In the genomic region with DNA sequence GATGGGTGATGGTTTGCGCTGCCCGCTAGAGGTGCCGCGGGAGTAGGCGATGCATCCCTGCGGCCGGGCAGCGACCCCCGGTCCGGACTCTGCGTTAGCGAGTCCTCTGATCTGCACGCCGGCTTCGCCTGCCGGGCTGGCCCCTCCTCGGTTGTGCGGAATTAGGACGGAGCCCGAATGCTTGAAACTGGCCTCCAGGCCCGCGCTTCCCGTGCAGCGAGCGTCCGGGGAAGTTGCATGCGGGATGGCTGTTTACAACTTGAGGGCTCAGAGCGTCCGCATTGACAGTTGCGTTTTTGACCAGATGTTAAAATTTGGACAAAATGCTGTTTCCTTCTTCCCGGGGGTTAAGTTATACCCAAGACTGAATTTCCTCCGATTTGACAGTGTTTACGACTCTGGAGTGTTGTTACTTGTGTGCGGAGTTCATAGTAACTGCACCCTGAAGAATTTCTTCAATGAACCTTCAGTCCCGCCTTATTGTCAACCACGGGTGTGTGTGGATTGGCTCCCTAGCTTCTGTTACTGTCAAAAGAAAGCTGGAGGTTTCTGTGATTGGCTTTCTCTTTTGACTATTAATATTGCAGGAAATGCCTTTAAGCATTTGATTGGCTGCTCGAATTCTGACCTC, we compare ENCODE assay signal across 8 mouse cellular contexts. TPM values are rescaled to one million over a fixed set of nuclear protein-coding genes. Genes with fewer than 3 reads are reported as not detected.
DNase-seq lines count a peak whose midpoint lies in the region; ATAC-seq lines count a peak whose summit lies in the region.

No protein-coding gene starts in this region.

- no peaks in the 10 kb centered on the region for H3K9me3 ChIP-seq in hindbrain, embryonic 15.5 days

- DNase-seq in cerebellum, postnatal 4 days (ENCODE audit: low spot score in 2 of 2): peak; percentile 21 to 23
- DNase-seq in frontal cortex, postnatal 36 days (ENCODE audit: low spot score in 2 of 2): peak; percentile 47 to 79
- DNase-seq in left cerebral cortex, adult 18-20 months (ENCODE audit: low spot score in 2 of 2): peak; percentile 46 to 54
- DNase-seq in lung, postnatal 4 days: peak; percentile 51 to 68
- DNase-seq in retina, postnatal 1 day: peak; percentile 88
- peak; percentile 63 for DNase-seq in thymus, postnatal 4 days

- peak overlapping the region; percentile 58 for H3K9ac ChIP-seq in hindbrain, embryonic 15.5 days

- peak overlapping the region; percentile 69 for H3K4me2 ChIP-seq in hindbrain, embryonic 15.5 days

- peaks cover 33% of the 10 kb centered on the region for H3K4me1 ChIP-seq in hindbrain, embryonic 15.5 days (replicated peaks)

- WGBS in hindbrain, embryonic 15.5 days: under 1% methylated on average over 37 of the region's 37 CpGs

- H3K27ac ChIP-seq in hindbrain, embryonic 15.5 days (replicated peaks): peak overlapping the region; percentile 100

- H3K36me3 ChIP-seq in hindbrain, embryonic 15.5 days: no peaks in the 10 kb centered on the region

- peak overlapping the region; percentile 84 for H3K4me3 ChIP-seq in hindbrain, embryonic 15.5 days

- peak; percentile 81 for ATAC-seq in activated CD4-positive, CD25-positive, alpha-beta regulatory T cell, adult 4 months
- ATAC-seq in hindbrain, embryonic 15.5 days (ENCODE audit: low FRiP score, low read depth): peak; percentile 32

- no peaks in the 10 kb centered on the region for H3K27me3 ChIP-seq in hindbrain, embryonic 15.5 days

RNA-seq across cellular contexts. Expression of gene Epc2, which starts 1.3 kb away (rescaled TPM):
- 1 to 10 TPM; 7.0 TPM for polyA plus RNA-seq in activated CD4-positive, CD25-positive, alpha-beta regulatory T cell, adult 4 months (2017; shearing (Covaris generic))
- polyA plus RNA-seq in hindbrain, embryonic 15.5 days (2015; fragmentation: Nextera tagmentation; extraction: Ambion mirVana): 10.0 and 10.3 TPM in 2 replicates
- 10 to 100 TPM; 64.6 to 66.6 TPM for total RNA-seq in left cerebral cortex, adult 18-20 months (2021)

Comparison
In these comparisons a context has a peak if more than half of its experiments do, and no peak if none do; other contexts are left out.
1. Peak in every context shown above with its lines: DNase-seq, ATAC-seq, H3K4me3 ChIP-seq and H3K27ac ChIP-seq.
2. DNase-seq: peak in every context shown above with its lines; median percentile 88 in retina, postnatal 1 day; 63 in frontal cortex, postnatal 36 days; 63 in thymus, postnatal 4 days; 60 in lung, postnatal 4 days; 50 in left cerebral cortex, adult 18-20 months; 22 in cerebellum, postnatal 4 days.